16 mouse cellular contexts compared by ENCODE assay signal in genomic region chr2:135915928-135916327, GRCm38 (mm10).
A peak's percentile ranks its signal among the peaks of the same experiment; 100 is the strongest.
DNase-seq lines count a peak whose midpoint lies in the region; ATAC-seq and TF ChIP-seq lines count a peak whose summit lies in the region.
"Had no signal": no experiment of that assay in that cellular context is flagged by ENCODE, and none has a peak within 500 bp of the region (broad histone marks: within the 10 kb centered on the region; RNA-seq: fewer than 3 reads in every experiment).

No protein-coding gene starts in this region.

- H3K27me3 ChIP-seq in embryonic facial prominence, embryonic 14.5 days (replicated peaks; ENCODE audit: control insufficient read depth, insufficient read depth, low read length), result no peaks in the 10 kb centered on the region
- H3K27me3 ChIP-seq in embryonic facial prominence, embryonic 10.5 days (replicated peaks; ENCODE audit: low read depth, poor library complexity, severe bottlenecking), result no peaks in the 10 kb centered on the region
- H3K27me3 ChIP-seq in kidney, adult 2 months (replicated peaks; ENCODE audit: control insufficient read depth, insufficient read depth, low read length), result no peaks in the 10 kb centered on the region
- no peaks in the 10 kb centered on the region for H3K27me3 ChIP-seq in midbrain, embryonic 16.5 days (ENCODE audit: control insufficient read depth, insufficient read depth, low read depth, low read length)
- H3K27me3 ChIP-seq in midbrain, embryonic 13.5 days, result no peaks in the 10 kb centered on the region
- H3K27me3 ChIP-seq: limb, embryonic 13.5 days had no signal

- H3K9me3 ChIP-seq in embryonic facial prominence, embryonic 14.5 days (ENCODE audit: control insufficient read depth, low read length), result no peaks in the 10 kb centered on the region
- no peaks in the 10 kb centered on the region for H3K9me3 ChIP-seq in embryonic facial prominence, embryonic 10.5 days
- no peaks in the 10 kb centered on the region for H3K9me3 ChIP-seq in midbrain, embryonic 16.5 days (replicated peaks; ENCODE audit: control insufficient read depth, low read length, poor library complexity, severe bottlenecking)
- no peaks in the 10 kb centered on the region for H3K9me3 ChIP-seq in midbrain, embryonic 13.5 days
- H3K9me3 ChIP-seq: limb, embryonic 13.5 days had no signal

- TF ChIP-seq CTCF in kidney, adult 2 months (conservative IDR thresholded peaks at IDR 0.05; ENCODE audit: insufficient read depth, insufficient read length, low read depth, low read length), result no peak

- H3K27ac ChIP-seq in embryonic facial prominence, embryonic 14.5 days (replicated peaks; ENCODE audit: low read depth, low read length), result no peak overlapping the region
- no peak overlapping the region for H3K27ac ChIP-seq in embryonic facial prominence, embryonic 10.5 days (replicated peaks)
- H3K27ac ChIP-seq in kidney, adult 2 months (ENCODE audit: insufficient read depth, low read depth, low read length), result no peak overlapping the region
- no peak overlapping the region for H3K27ac ChIP-seq in midbrain, embryonic 16.5 days (ENCODE audit: low read length)
- H3K27ac ChIP-seq in midbrain, embryonic 13.5 days, result no peak overlapping the region
- H3K27ac ChIP-seq: limb, embryonic 13.5 days had no signal

- DNase-seq in embryonic facial prominence, embryonic 14.5 days (ENCODE audit: low spot score), result peak; percentile 29
- no peak for DNase-seq in embryonic facial prominence, embryonic 10.5 days (ENCODE audit: low spot score)
- DNase-seq in kidney, adult 2 months, result peak; percentile 37
- no peak for DNase-seq in kidney, postnatal 4 days
- peak; percentile 9 to 44 for DNase-seq in kidney, postnatal 36 days
- DNase-seq in layer of hippocampus, postnatal 14 days (ENCODE audit: low spot score in 2 of 2), result no peak
- DNase-seq: adrenal gland, adult 2 months; embryo, embryonic 11 days; gastrocnemius, postnatal 10 days; right cerebral cortex, postnatal 14 days; thymus, adult 18-20 months had no signal

- ATAC-seq in embryonic facial prominence, embryonic 14.5 days (ENCODE audit: low read depth), result no peak
- ATAC-seq in midbrain, embryonic 16.5 days, result peak; percentile 59; the same call in 1 of the 2 replicates
- ATAC-seq in midbrain, embryonic 13.5 days, result no peak
- ATAC-seq: forebrain, embryonic 16.5 days had no signal

- no peak overlapping the region for H3K9ac ChIP-seq in embryonic facial prominence, embryonic 14.5 days (ENCODE audit: low read depth, low read length)
- H3K9ac ChIP-seq in midbrain, embryonic 16.5 days (ENCODE audit: low read depth, low read length), result 0 out of 2 replicates have a peak overlapping the region, but pooled peaks have one; percentile 25
- no peak overlapping the region for H3K9ac ChIP-seq in midbrain, embryonic 13.5 days (replicated peaks)
- H3K9ac ChIP-seq: limb, embryonic 13.5 days had no signal

- WGBS in embryonic facial prominence, embryonic 14.5 days, result 52% methylated on average over 10 of the region's 10 CpGs
- WGBS in embryonic facial prominence, embryonic 10.5 days, result 77% methylated on average over 10 of the region's 10 CpGs
- 37% methylated on average over 10 of the region's 10 CpGs for WGBS in kidney, adult 2 months
- 65% methylated on average over 10 of the region's 10 CpGs for WGBS in midbrain, embryonic 16.5 days
- 81% methylated on average over 10 of the region's 10 CpGs for WGBS in midbrain, embryonic 13.5 days

- H3K36me3 ChIP-seq in embryonic facial prominence, embryonic 14.5 days (ENCODE audit: control insufficient read depth, insufficient read depth, low read length), result no peaks in the 10 kb centered on the region
- no peaks in the 10 kb centered on the region for H3K36me3 ChIP-seq in embryonic facial prominence, embryonic 10.5 days (replicated peaks)
- no peaks in the 10 kb centered on the region for H3K36me3 ChIP-seq in kidney, adult 2 months (ENCODE audit: control insufficient read depth, insufficient read depth, low read length)
- no peaks in the 10 kb centered on the region for H3K36me3 ChIP-seq in midbrain, embryonic 16.5 days (ENCODE audit: control insufficient read depth, insufficient read depth, low read length)
- H3K36me3 ChIP-seq in midbrain, embryonic 13.5 days, result no peaks in the 10 kb centered on the region
- H3K36me3 ChIP-seq: limb, embryonic 13.5 days had no signal

- H3K4me2 ChIP-seq in embryonic facial prominence, embryonic 14.5 days (ENCODE audit: low read depth, low read length), result no peak overlapping the region
- peak overlapping the region; percentile 9; the same call in 1 of the 2 replicates for H3K4me2 ChIP-seq in midbrain, embryonic 16.5 days (ENCODE audit: low read length)
- no peak overlapping the region for H3K4me2 ChIP-seq in midbrain, embryonic 13.5 days (replicated peaks)
- H3K4me2 ChIP-seq: limb, embryonic 13.5 days had no signal

- peaks cover 6% of the 10 kb centered on the region; the same call in 1 of the 2 replicates for H3K4me1 ChIP-seq in embryonic facial prominence, embryonic 14.5 days (ENCODE audit: control insufficient read depth, insufficient read depth, low read length)
- 0 out of 2 replicates have a peak, but pooled peaks cover 7% of the 10 kb centered on the region for H3K4me1 ChIP-seq in embryonic facial prominence, embryonic 10.5 days
- no peaks in the 10 kb centered on the region for H3K4me1 ChIP-seq in kidney, adult 2 months (ENCODE audit: control insufficient read depth, insufficient read depth, low read length)
- H3K4me1 ChIP-seq in midbrain, embryonic 16.5 days (ENCODE audit: control insufficient read depth, insufficient read depth, low read length), result peaks cover 10% of the 10 kb centered on the region
- H3K4me1 ChIP-seq in midbrain, embryonic 13.5 days (replicated peaks), result peaks cover 7% of the 10 kb centered on the region

- no peak overlapping the region for H3K4me3 ChIP-seq in embryonic facial prominence, embryonic 14.5 days (ENCODE audit: low read depth, low read length)
- H3K4me3 ChIP-seq in embryonic facial prominence, embryonic 10.5 days, result no peak overlapping the region
- H3K4me3 ChIP-seq in kidney, adult 2 months (ENCODE audit: insufficient read depth, low read depth, low read length), result no peak overlapping the region
- H3K4me3 ChIP-seq in midbrain, embryonic 16.5 days (ENCODE audit: low read depth, low read length), result no peak overlapping the region
- H3K4me3 ChIP-seq in midbrain, embryonic 13.5 days (replicated peaks), result no peak overlapping the region
- H3K4me3 ChIP-seq: erythroblast, embryonic 14.5 days; limb, embryonic 13.5 days had no signal

- no peak for TF ChIP-seq POLR2A in kidney, adult 2 months (IDR thresholded peaks at IDR 0.05; ENCODE audit: low read depth, low read length)

Comparison
In these comparisons a context has a peak if more than half of its experiments do, and no peak if none do; other contexts are left out.
1. DNase-seq: peak in embryonic facial prominence, embryonic 14.5 days (single experiment), kidney, adult 2 months (single experiment) and kidney, postnatal 36 days (2 of 2); none in embryonic facial prominence, embryonic 10.5 days (single experiment), kidney, postnatal 4 days (0 of 2) and layer of hippocampus, postnatal 14 days (0 of 2).